Mouse (Mus musculus): ENCODE data around the gene Gm9887. TPM values are rescaled to one million over a fixed set of nuclear protein-coding genes. Genes with fewer than 3 reads are reported as not detected.
A peak's percentile ranks its signal among the peaks of the same experiment; 100 is the strongest.
"Not testable (repeated sequence)": the region's sequence is repeated elsewhere in the genome, so short reads cannot be mapped to it uniquely, and the experiment has no call there.

The Gm9887 gene
- polyA plus RNA-seq, 1 experiment from 2014 or later: 0.99 TPM

DNA sequence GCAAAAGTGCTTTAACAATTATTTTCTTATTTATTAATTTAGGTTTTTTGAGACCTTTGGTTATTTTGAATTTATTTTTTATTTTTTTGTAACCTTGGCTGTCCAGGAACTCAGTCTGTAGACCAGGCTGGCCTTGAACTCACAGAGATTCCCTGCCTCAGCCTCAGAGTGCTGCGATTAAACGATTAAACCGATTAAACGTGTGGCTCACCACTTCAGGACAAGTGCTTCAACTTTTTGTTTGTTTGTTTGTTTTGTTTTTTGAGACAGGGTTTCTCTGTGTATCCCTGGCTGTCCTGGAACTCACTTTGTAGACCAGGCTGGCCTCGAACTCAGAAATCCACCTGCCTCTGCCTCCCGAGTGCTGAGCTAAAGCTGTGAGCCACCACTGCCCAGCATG is 5.4 kb upstream of the Gm9887 start:
- not testable (repeated sequence) for H3K9me3 ChIP-seq (replicated peaks; ENCODE audit: control insufficient read depth, low read length, poor library complexity, severe bottlenecking); H3K4me2 ChIP-seq (ENCODE audit: low read length); H3K27ac ChIP-seq (ENCODE audit: low read length); H3K36me3 ChIP-seq (ENCODE audit: control insufficient read depth, insufficient read depth, low read length); ATAC-seq; H3K27me3 ChIP-seq (ENCODE audit: control insufficient read depth, insufficient read depth, low read depth, low read length); H3K9ac ChIP-seq (ENCODE audit: low read depth, low read length); H3K4me3 ChIP-seq (ENCODE audit: low read depth, low read length)
- peaks cover 22% of the 10 kb centered on the region for H3K4me1 ChIP-seq (ENCODE audit: control insufficient read depth, insufficient read depth, low read length)
- WGBS: 93% methylated on average over 6 of the region's 6 CpGs

DNA sequence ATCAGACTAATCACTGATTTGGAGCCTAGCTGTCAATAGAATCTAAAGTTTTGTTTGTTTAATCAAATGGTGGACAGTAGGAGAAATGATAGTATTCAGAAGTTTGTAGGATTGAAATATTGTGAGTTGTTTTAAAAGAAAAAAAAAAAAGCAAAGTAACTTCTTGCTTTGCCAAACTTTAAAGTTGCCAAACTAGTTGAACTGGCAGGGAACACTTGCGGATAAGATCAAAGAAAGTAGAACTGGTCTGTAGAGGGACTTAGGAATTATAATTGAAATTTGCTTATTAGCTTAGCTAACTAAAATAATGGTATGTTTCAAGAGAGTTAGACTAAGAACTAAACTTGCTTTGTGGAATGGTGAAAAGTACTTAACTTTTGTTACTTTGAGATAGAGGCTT is 4.9 kb upstream of the Gm9887 start:
- no peak overlapping the region for H3K27ac ChIP-seq (ENCODE audit: low read length)

DNA sequence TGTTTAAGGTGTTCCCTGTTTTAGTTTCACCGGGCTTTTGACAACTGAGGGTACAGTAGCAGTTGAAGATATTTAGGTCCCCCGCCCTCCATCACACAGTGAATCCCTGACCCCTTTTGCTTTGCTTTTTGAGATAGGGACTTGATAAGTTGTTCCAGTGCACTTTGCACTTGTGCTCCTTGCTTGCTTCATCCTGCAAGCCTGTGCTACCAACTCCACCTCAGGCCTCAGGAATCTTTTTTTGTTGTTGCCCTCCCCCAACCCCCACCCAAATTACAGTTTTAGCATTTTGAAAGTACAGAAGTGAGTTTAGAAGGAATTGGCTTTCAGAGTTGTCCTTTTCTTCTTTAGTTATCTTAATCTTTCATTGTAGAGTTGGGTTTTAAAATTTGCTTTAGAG is 3.9 kb upstream of the Gm9887 start:
- Histone ChIP-seq H3K27ac (ENCODE audit: low read length) (no peak overlapping the region), H3K4me2 (ENCODE audit: low read length) (no peak overlapping the region), H3K9me3 (replicated peaks; ENCODE audit: control insufficient read depth, low read length, poor library complexity, severe bottlenecking) (no peaks in the 10 kb centered on the region), H3K36me3 (ENCODE audit: control insufficient read depth, insufficient read depth, low read length) (no peaks in the 10 kb centered on the region), H3K4me3 (ENCODE audit: low read depth, low read length) (no peak overlapping the region), H3K27me3 (ENCODE audit: control insufficient read depth, insufficient read depth, low read depth, low read length) (no peaks in the 10 kb centered on the region), H3K9ac (ENCODE audit: low read depth, low read length) (no peak overlapping the region), H3K4me1 (ENCODE audit: control insufficient read depth, insufficient read depth, low read length) (peaks cover 23% of the 10 kb centered on the region)
- no peak for ATAC-seq
- whole genome bisulfite sequencing: 92% methylated on average over 2 of the region's 2 CpGs

More for the DNA sequence above, 4.9 kb upstream of the Gm9887 start:
- H3K27me3 ChIP-seq (ENCODE audit: control insufficient read depth, insufficient read depth, low read depth, low read length): no peaks in the 10 kb centered on the region
- H3K4me1 ChIP-seq (ENCODE audit: control insufficient read depth, insufficient read depth, low read length): peaks cover 22% of the 10 kb centered on the region
- no peak overlapping the region for H3K4me3 ChIP-seq (ENCODE audit: low read depth, low read length)
- H3K9me3 ChIP-seq (replicated peaks; ENCODE audit: control insufficient read depth, low read length, poor library complexity, severe bottlenecking): no peaks in the 10 kb centered on the region
- no peak for ATAC-seq
- H3K9ac ChIP-seq (ENCODE audit: low read depth, low read length): no peak overlapping the region
- WGBS: 95% methylated on average over 1 of the region's 1 CpGs
- no peak overlapping the region for H3K4me2 ChIP-seq (ENCODE audit: low read length)
- H3K36me3 ChIP-seq (ENCODE audit: control insufficient read depth, insufficient read depth, low read length): no peaks in the 10 kb centered on the region

DNA sequence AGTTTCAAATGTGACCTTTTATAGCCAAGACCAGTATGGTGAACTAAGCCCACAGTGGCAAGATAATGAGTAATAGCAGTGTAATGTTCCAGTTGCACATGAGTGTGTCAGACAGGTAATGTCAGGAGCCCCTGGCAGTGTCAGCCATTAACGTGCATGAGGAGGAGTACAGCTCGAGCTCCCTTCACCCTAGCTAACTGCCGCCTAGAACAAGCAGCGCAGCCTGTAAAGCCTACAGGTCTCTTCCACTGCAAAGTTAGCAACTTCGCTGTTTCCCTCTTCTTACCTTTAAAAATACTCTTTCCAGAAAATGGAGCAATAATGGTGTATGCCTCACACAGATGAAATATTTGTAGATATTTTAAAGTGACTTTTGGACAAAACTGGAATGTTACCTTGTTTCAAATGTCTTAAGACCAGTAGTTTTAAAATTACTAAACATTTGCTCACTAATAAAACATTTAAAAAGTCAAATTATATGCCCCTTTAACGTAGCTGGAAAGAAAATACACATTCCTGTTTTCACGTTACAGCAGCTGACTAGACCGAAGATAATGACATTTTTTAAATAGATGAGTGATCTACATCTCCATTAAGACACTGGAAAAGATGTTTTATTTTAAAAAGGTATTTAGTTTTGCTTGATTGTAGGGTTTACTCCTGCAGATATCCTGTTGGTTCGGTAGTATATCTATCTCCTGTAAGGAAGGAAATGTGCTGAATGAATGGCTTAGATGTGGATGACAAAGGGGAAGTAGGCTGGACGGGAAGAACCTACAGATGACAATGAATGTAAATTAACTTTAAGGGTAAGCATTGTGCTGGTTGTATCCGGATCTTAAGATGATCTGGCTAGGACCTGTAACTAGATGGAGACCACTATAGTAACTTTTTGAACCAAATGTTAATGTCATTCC is 1.9 kb upstream of the Gm9887 start:
- Histone ChIP-seq H3K4me3 (ENCODE audit: low read depth, low read length) (peak overlapping the region; percentile 99), H3K27me3 (ENCODE audit: control insufficient read depth, insufficient read depth, low read depth, low read length) (no peaks in the 10 kb centered on the region), H3K9ac (ENCODE audit: low read depth, low read length) (peak overlapping the region; percentile 98), H3K36me3 (ENCODE audit: control insufficient read depth, insufficient read depth, low read length) (no peaks in the 10 kb centered on the region), H3K9me3 (replicated peaks; ENCODE audit: control insufficient read depth, low read length, poor library complexity, severe bottlenecking) (no peaks in the 10 kb centered on the region), H3K4me2 (ENCODE audit: low read length) (peak overlapping the region; percentile 91), H3K27ac (ENCODE audit: low read length) (no peak overlapping the region), H3K4me1 (ENCODE audit: control insufficient read depth, insufficient read depth, low read length) (peaks cover 24% of the 10 kb centered on the region)
- WGBS: 43% methylated on average over 11 of the region's 11 CpGs
- ATAC-seq: no peak

DNA sequence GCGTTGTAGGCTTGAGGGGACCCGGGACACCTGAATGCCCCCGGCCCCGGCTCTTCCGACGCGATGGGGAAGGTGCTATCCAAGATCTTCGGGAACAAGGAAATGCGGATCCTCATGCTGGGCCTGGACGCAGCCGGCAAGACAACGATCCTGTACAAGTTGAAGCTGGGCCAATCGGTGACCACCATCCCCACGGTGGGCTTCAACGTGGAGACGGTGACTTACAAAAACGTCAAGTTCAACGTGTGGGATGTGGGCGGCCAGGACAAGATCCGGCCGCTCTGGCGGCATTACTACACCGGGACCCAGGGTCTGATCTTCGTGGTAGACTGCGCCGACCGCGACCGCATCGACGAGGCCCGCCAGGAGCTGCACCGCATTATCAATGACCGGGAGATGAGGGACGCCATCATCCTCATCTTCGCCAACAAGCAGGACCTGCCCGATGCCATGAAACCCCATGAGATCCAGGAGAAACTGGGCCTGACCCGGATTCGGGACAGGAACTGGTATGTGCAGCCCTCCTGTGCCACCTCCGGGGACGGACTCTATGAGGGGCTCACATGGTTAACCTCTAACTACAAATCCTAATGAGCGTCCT is 573 bp upstream of the Gm9887 start:
- Histone ChIP-seq H3K27ac (ENCODE audit: low read length) (peak overlapping the region; percentile 91), H3K4me3 (ENCODE audit: low read depth, low read length) (peak overlapping the region; percentile 99), H3K9ac (ENCODE audit: low read depth, low read length) (peak overlapping the region; percentile 98), H3K9me3 (replicated peaks; ENCODE audit: control insufficient read depth, low read length, poor library complexity, severe bottlenecking) (no peaks in the 10 kb centered on the region), H3K36me3 (ENCODE audit: control insufficient read depth, insufficient read depth, low read length) (no peaks in the 10 kb centered on the region), H3K27me3 (ENCODE audit: control insufficient read depth, insufficient read depth, low read depth, low read length) (no peaks in the 10 kb centered on the region), H3K4me2 (ENCODE audit: low read length) (peak overlapping the region; percentile 91), H3K4me1 (ENCODE audit: control insufficient read depth, insufficient read depth, low read length) (peaks cover 24% of the 10 kb centered on the region)
- ATAC-seq: no peak; the same call in 1 of the 2 replicates
- under 1% methylated on average over 42 of the region's 42 CpGs for whole genome bisulfite sequencing

DNA sequence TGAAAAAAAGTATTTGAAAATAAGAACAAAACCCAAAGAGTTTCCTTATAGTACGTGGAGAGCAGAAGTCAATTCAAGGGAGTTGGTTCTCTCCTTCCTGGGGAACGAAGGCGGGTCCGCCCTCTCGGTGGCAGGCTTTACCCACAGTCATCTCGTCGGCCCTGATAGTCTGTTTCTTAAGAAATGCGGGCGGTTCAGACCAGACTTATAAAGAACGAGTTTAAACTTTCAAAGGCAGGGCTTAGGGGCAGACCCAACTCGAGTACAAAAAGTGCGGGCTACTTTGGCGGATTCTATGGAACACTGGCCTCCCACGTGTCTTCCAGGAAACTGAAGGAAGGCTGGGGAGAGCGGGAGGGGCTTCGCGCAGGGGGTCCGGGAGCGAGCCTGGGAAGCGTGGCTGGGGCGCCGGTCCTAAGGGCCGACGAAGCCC is 821 bp downstream of the Gm9887 start:
- Histone ChIP-seq H3K4me1 (ENCODE audit: control insufficient read depth, insufficient read depth, low read length) (peaks cover 24% of the 10 kb centered on the region), H3K27ac (ENCODE audit: low read length) (peak overlapping the region; percentile 91), H3K4me3 (ENCODE audit: low read depth, low read length) (peak overlapping the region; percentile 99), H3K9me3 (replicated peaks; ENCODE audit: control insufficient read depth, low read length, poor library complexity, severe bottlenecking) (no peaks in the 10 kb centered on the region), H3K9ac (ENCODE audit: low read depth, low read length) (peak overlapping the region; percentile 76), H3K4me2 (ENCODE audit: low read length) (peak overlapping the region; percentile 73), H3K27me3 (ENCODE audit: control insufficient read depth, insufficient read depth, low read depth, low read length) (no peaks in the 10 kb centered on the region), H3K36me3 (ENCODE audit: control insufficient read depth, insufficient read depth, low read length) (no peaks in the 10 kb centered on the region)
- ATAC-seq: peak; percentile 91
- WGBS: 1% methylated on average over 24 of the region's 24 CpGs

DNA sequence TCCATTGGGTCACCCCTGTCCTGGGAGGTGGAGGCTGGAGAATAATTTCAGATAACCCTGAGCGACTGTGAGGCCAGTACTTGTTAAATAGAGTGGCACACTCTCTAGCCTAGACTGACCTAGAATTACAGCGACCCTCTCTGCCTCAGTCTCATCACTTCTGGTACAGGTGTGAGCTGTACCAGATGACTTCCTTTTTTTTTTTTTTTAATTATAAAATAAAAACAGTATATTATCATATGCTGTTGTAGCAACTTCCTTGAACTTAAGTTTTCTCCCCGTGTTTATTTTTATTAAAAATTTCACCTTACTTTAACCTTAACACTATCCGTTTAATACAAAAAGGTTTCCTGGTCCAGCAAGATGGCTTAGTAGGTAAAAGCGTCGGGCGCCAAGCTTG is 1.3 kb downstream of the Gm9887 start:
- peak overlapping the region; percentile 99 for H3K4me3 ChIP-seq (ENCODE audit: low read depth, low read length)
- no peaks in the 10 kb centered on the region for H3K36me3 ChIP-seq (ENCODE audit: control insufficient read depth, insufficient read depth, low read length)
- no peak for ATAC-seq
- peak overlapping the region; percentile 91 for H3K27ac ChIP-seq (ENCODE audit: low read length)
- H3K9ac ChIP-seq (ENCODE audit: low read depth, low read length): peak overlapping the region; percentile 76
- 12% methylated on average over 7 of the region's 7 CpGs for WGBS
- peaks cover 21% of the 10 kb centered on the region for H3K4me1 ChIP-seq (ENCODE audit: control insufficient read depth, insufficient read depth, low read length)
- H3K9me3 ChIP-seq (replicated peaks; ENCODE audit: control insufficient read depth, low read length, poor library complexity, severe bottlenecking): no peaks in the 10 kb centered on the region
- no peaks in the 10 kb centered on the region for H3K27me3 ChIP-seq (ENCODE audit: control insufficient read depth, insufficient read depth, low read depth, low read length)
- H3K4me2 ChIP-seq (ENCODE audit: low read length): peak overlapping the region; percentile 73

DNA sequence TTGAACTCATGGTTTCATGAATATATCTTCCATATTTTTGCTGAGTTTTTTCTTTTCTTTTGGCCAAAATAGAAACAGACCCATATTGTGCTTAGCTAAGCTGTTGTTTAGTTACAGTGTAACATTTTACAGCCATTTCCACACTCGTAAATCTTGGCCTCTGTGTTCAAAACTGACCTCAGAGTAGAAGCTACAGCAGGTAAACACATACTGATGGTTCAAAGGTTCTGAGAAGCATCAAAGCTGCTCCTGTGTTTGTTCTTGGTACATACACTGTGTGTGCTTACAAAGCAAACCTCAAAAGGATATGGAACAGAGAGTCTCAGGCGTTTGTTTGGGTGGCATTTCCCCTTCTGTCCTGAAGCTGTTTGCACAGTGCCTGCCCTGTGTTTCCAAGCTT is 4.7 kb downstream of the Gm9887 start:
- no peak for ATAC-seq
- WGBS: 70% methylated on average over 2 of the region's 2 CpGs

DNA sequence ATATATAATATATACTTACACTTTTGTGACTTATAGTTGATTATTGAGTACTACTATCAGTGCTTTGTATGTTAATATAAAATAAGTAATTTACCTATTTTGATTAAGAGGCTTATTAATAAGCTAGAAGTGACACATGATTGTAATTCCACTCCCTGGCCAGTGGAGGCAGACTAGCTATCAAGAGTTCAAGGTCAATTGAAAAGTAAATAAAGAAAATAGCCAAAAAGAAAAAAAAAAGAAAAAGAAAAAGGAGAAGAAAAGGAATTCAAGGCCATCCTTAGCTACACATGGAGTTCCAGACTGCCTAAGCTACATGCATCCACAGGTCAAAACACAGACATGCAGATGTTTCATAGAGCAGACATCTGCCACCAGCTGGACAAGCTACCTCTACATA is 5.8 kb downstream of the Gm9887 start:
- peaks cover 7% of the 10 kb centered on the region; the same call in 1 of the 2 replicates for H3K4me1 ChIP-seq (ENCODE audit: control insufficient read depth, insufficient read depth, low read length)
- H3K4me3 ChIP-seq (ENCODE audit: low read depth, low read length): no peak overlapping the region
- H3K27ac ChIP-seq (ENCODE audit: low read length): no peak overlapping the region
- H3K36me3 ChIP-seq (ENCODE audit: control insufficient read depth, insufficient read depth, low read length): no peaks in the 10 kb centered on the region
- ATAC-seq: no peak
- no peaks in the 10 kb centered on the region for H3K27me3 ChIP-seq (ENCODE audit: control insufficient read depth, insufficient read depth, low read depth, low read length)
- H3K9me3 ChIP-seq (replicated peaks; ENCODE audit: control insufficient read depth, low read length, poor library complexity, severe bottlenecking): no peaks in the 10 kb centered on the region
- no peak overlapping the region for H3K4me2 ChIP-seq (ENCODE audit: low read length)
- H3K9ac ChIP-seq (ENCODE audit: low read depth, low read length): no peak overlapping the region

More for the DNA sequence above, 4.7 kb downstream of the Gm9887 start:
- Histone ChIP-seq H3K4me1 (ENCODE audit: control insufficient read depth, insufficient read depth, low read length) (peaks cover 6% of the 10 kb centered on the region; the same call in 1 of the 2 replicates), H3K4me2 (ENCODE audit: low read length) (no peak overlapping the region), H3K27me3 (ENCODE audit: control insufficient read depth, insufficient read depth, low read depth, low read length) (no peaks in the 10 kb centered on the region), H3K27ac (ENCODE audit: low read length) (no peak overlapping the region), H3K9ac (ENCODE audit: low read depth, low read length) (no peak overlapping the region), H3K9me3 (replicated peaks; ENCODE audit: control insufficient read depth, low read length, poor library complexity, severe bottlenecking) (no peaks in the 10 kb centered on the region), H3K4me3 (ENCODE audit: low read depth, low read length) (no peak overlapping the region), H3K36me3 (ENCODE audit: control insufficient read depth, insufficient read depth, low read length) (no peaks in the 10 kb centered on the region)
